Mouse (Mus musculus) thymus, adult 2 months (tissue): ENCODE measurements around the gene Clstn2. TPM values are rescaled to one million over a fixed set of nuclear protein-coding genes. Genes with fewer than 3 reads are reported as not detected.

Experiments
- DNase-seq: peaks from one replicate; pipeline ENCODE4 v3.0.0; 2021
- H3K27ac ChIP-seq: fragments of 200-500 bp; 2 replicates; pipeline ENCODE4 v1.5.1; 2012; ENCODE audit warnings: low read length, control low read depth; ENCODE audit not compliant: control insufficient read depth, insufficient read depth
- H3K27me3 ChIP-seq: fragments of 200-500 bp; 2 replicates; pipeline ENCODE4 v1.6.1; 2012; ENCODE audit warnings: mild to moderate bottlenecking, low read length, moderate library complexity, mixed read lengths; ENCODE audit not compliant: control insufficient read depth, insufficient read depth
- H3K36me3 ChIP-seq: fragments of 200-500 bp; 2 replicates; pipeline ENCODE4 v1.6.1; 2012; ENCODE audit warnings: mild to moderate bottlenecking, low read length, moderate library complexity; ENCODE audit not compliant: control insufficient read depth, insufficient read depth
- H3K4me1 ChIP-seq: fragments of 200-500 bp; replicated peaks from 2 replicates; pipeline ENCODE4 v1.6.1; 2012; ENCODE audit warnings: low read length; ENCODE audit not compliant: control insufficient read depth, insufficient read depth
- H3K4me3 ChIP-seq: fragments of 200-500 bp; 2 replicates; pipeline ENCODE4 v1.5.1; 2012; ENCODE audit warnings: mild to moderate bottlenecking, low read length, control low read depth, moderate library complexity; ENCODE audit not compliant: control insufficient read depth, insufficient read depth
- CTCF ChIP-seq: fragments of 200-500 bp; IDR thresholded peaks from 2 replicates; pipeline ENCODE4 v1.5.1; 2012; ENCODE audit warnings: mild to moderate bottlenecking, control low read depth, low read length, moderate library complexity, borderline replicate concordance; ENCODE audit not compliant: control insufficient read depth, poor library complexity, insufficient read depth; ENCODE audit errors: extremely low read depth
- POLR2A ChIP-seq: fragments of 200-500 bp; IDR thresholded peaks from 2 replicates; pipeline ENCODE4 v1.6.1; 2012; ENCODE audit warnings: mild to moderate bottlenecking, low read length, control low read depth, moderate library complexity; ENCODE audit not compliant: control insufficient read depth, poor library complexity, insufficient read depth; ENCODE audit errors: extremely low read depth
- WGBS: fragments of 180-500 bp; shearing (Covaris S2); methylation state at CpG from one replicate; pipeline ENCODE4 v1.1.7; 2018; 5-methylcytosine and 5-hydroxymethylcytosine counted together
- polyA plus RNA-seq: library from polyadenylated mRNA; depleted of rRNA; stranded (reverse); fragments of >200 nt; gene quantifications from 2 replicates; pipeline ENCODE4 v1.2.3, GENCODE M21; 2012

Gene Clstn2
- polyA plus RNA-seq, 1 experiment = 0.27 TPM

- DNase-seq = no peak
- WGBS = 93% methylated on average over 7 of the region's 7 CpGs
- H3K4me3 ChIP-seq = no peak overlapping the region
- no peak for TF ChIP-seq CTCF
- TF ChIP-seq POLR2A = no peak
- no peaks in the 10 kb centered on the region for H3K36me3 ChIP-seq
- no peaks in the 10 kb centered on the region for H3K27me3 ChIP-seq
- H3K27ac ChIP-seq = no peak overlapping the region
- no peaks in the 10 kb centered on the region for H3K4me1 ChIP-seq
Observed at GRCm38 (mm10) chr9:97439872-97440636, 592.9 kb downstream of the Clstn2 start.

- H3K27ac ChIP-seq = no peak overlapping the region
- no peaks in the 10 kb centered on the region for H3K4me1 ChIP-seq
- WGBS = 63% methylated on average over 3 of the region's 3 CpGs
- TF ChIP-seq CTCF (no peak), POLR2A (no peak)
- H3K36me3 ChIP-seq = no peaks in the 10 kb centered on the region
- DNase-seq = no peak
- H3K4me3 ChIP-seq = no peak overlapping the region
- H3K27me3 ChIP-seq = no peaks in the 10 kb centered on the region
Observed at GRCm38 (mm10) chr9:97434666-97435065, 598.3 kb downstream of the Clstn2 start.

- WGBS = 85% methylated on average over 1 of the region's 1 CpGs
- TF ChIP-seq CTCF (no peak), POLR2A (no peak)
Observed at GRCm38 (mm10) chr9:97429885-97430449, 603.0 kb downstream of the Clstn2 start.

GRCm38 (mm10) chr9:97428127-97428526 lies 604.9 kb downstream of the Clstn2 start:
- H3K4me1 ChIP-seq = no peaks in the 10 kb centered on the region
- H3K36me3 ChIP-seq = no peaks in the 10 kb centered on the region
- no peak overlapping the region for H3K27ac ChIP-seq
- H3K27me3 ChIP-seq = no peaks in the 10 kb centered on the region
- WGBS = 89% methylated on average over 7 of the region's 7 CpGs
- H3K4me3 ChIP-seq = no peak overlapping the region
- no peak for TF ChIP-seq CTCF
- no peak for TF ChIP-seq POLR2A
- no peak for DNase-seq

More at GRCm38 (mm10) chr9:97429885-97430449, 603.0 kb downstream of the Clstn2 start:
- H3K27me3 ChIP-seq = no peaks in the 10 kb centered on the region
- no peak overlapping the region for H3K4me3 ChIP-seq
- no peaks in the 10 kb centered on the region for H3K4me1 ChIP-seq
- H3K27ac ChIP-seq = no peak overlapping the region
- no peaks in the 10 kb centered on the region for H3K36me3 ChIP-seq
- no peak for DNase-seq

GRCm38 (mm10) chr9:97420896-97421295 lies 612.1 kb downstream of the Clstn2 start:
- Histone ChIP-seq H3K36me3 (no peaks in the 10 kb centered on the region), H3K27ac (no peak overlapping the region), H3K4me1 (no peaks in the 10 kb centered on the region), H3K27me3 (no peaks in the 10 kb centered on the region), H3K4me3 (no peak overlapping the region)
- TF ChIP-seq POLR2A = no peak
- no peak for DNase-seq
- WGBS = 89% methylated on average over 5 of the region's 5 CpGs

GRCm38 (mm10) chr9:97414876-97415668 lies 617.9 kb downstream of the Clstn2 start:
- H3K27me3 ChIP-seq = no peaks in the 10 kb centered on the region
- no peaks in the 10 kb centered on the region for H3K4me1 ChIP-seq
- H3K27ac ChIP-seq = no peak overlapping the region
- TF ChIP-seq POLR2A (no peak), CTCF (no peak)
- no peak overlapping the region for H3K4me3 ChIP-seq
- 84% methylated on average over 6 of the region's 6 CpGs for WGBS
- no peak for DNase-seq
- no peaks in the 10 kb centered on the region for H3K36me3 ChIP-seq
